Mouse (Mus musculus): ENCODE measurements around the gene Gm20388. TPM values are rescaled to one million over a fixed set of nuclear protein-coding genes. Genes with fewer than 3 reads are reported as not detected.

The Gm20388 gene
- polyA plus RNA-seq, 1 experiment from 2014 or later = 1.4 TPM

DNA sequence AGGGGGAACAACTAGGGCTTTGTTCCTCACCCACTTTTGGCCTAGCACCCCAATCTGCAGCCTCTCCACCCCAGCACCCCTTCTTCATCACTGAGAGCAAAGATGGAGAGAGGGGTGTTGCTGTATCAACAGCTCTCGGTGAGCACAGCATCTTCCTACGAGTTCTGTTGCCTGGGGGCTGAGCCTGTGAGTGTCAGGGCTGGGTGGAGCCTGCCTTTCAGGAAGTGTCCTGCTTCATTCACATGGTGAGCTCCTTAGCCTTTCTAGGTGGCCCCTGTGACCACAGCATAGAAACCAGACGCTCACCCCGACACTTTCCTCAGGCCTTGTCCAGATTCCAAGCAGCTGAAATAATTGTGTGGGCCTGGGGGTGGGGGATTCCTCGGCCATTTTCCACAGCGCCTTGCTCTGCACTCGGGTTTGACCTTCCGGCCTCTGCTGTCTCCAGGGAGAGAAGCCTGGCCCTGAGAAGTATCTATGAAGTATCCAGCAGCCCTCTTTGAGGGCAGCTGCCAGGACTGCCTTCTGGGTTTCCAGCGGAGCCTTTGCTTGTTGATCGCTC is 2244.5 kb downstream of the Gm20388 start:
- Histone ChIP-seq H3K36me3 (ENCODE audit: control insufficient read depth, insufficient read depth) (no peaks in the 10 kb centered on the region), H3K9ac (ENCODE audit: low read depth, low read length) (no peak overlapping the region), H3K27ac (ENCODE audit: low read length) (no peak overlapping the region), H3K4me2 (ENCODE audit: low read depth, low read length) (no peak overlapping the region), H3K9me3 (replicated peaks; ENCODE audit: control insufficient read depth, low read length) (no peaks in the 10 kb centered on the region), H3K4me1 (ENCODE audit: control insufficient read depth, low read depth, low read length) (no peaks in the 10 kb centered on the region), H3K27me3 (ENCODE audit: control insufficient read depth, insufficient read depth, low read depth, low read length) (no peaks in the 10 kb centered on the region), H3K4me3 (ENCODE audit: low read depth, low read length) (no peak overlapping the region)
- no peak for ATAC-seq (ENCODE audit: low read depth)
- 49% methylated on average over 10 of the region's 10 CpGs for WGBS (ENCODE audit: insufficient replicate concordance)

DNA sequence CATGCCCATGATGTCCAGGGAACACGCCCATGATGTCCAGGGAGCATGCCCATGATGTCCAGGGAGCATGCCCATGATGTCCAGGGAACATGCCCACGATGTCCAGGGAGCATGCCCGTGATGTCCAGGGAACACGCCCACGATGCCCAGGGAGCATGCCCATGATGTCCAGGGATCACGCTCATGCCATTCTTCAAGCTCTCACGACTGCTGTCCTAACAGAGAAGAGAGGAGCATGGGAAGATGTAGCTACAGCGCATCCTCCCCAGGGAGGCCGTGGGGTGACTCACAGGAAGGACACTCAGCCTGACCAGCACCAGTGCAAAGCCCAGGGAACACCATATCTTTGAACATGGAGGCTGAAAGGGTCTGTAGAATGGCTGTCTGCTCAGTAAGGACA is 2245.3 kb downstream of the Gm20388 start:
- Histone ChIP-seq H3K4me1 (ENCODE audit: control insufficient read depth, low read depth, low read length) (no peaks in the 10 kb centered on the region), H3K27me3 (ENCODE audit: control insufficient read depth, insufficient read depth, low read depth, low read length) (no peaks in the 10 kb centered on the region), H3K4me2 (ENCODE audit: low read depth, low read length) (no peak overlapping the region), H3K9me3 (replicated peaks; ENCODE audit: control insufficient read depth, low read length) (no peaks in the 10 kb centered on the region), H3K9ac (ENCODE audit: low read depth, low read length) (no peak overlapping the region), H3K4me3 (ENCODE audit: low read depth, low read length) (no peak overlapping the region), H3K36me3 (ENCODE audit: control insufficient read depth, insufficient read depth) (no peaks in the 10 kb centered on the region), H3K27ac (ENCODE audit: low read length) (no peak overlapping the region)
- 66% methylated on average over 9 of the region's 9 CpGs for WGBS (ENCODE audit: insufficient replicate concordance)
- ATAC-seq (ENCODE audit: low read depth) = no peak

- WGBS (ENCODE audit: insufficient replicate concordance) = 76% methylated on average over 12 of the region's 12 CpGs
- no peak overlapping the region for H3K4me3 ChIP-seq (ENCODE audit: low read depth, low read length)
- H3K4me2 ChIP-seq (ENCODE audit: low read depth, low read length) = no peak overlapping the region
- H3K27ac ChIP-seq (ENCODE audit: low read length) = no peak overlapping the region
- H3K36me3 ChIP-seq (ENCODE audit: control insufficient read depth, insufficient read depth) = no peaks in the 10 kb centered on the region
- no peaks in the 10 kb centered on the region for H3K9me3 ChIP-seq (replicated peaks; ENCODE audit: control insufficient read depth, low read length)
- H3K4me1 ChIP-seq (ENCODE audit: control insufficient read depth, low read depth, low read length) = no peaks in the 10 kb centered on the region
- no peak for ATAC-seq (ENCODE audit: low read depth)
- no peaks in the 10 kb centered on the region for H3K27me3 ChIP-seq (ENCODE audit: control insufficient read depth, insufficient read depth, low read depth, low read length)
- H3K9ac ChIP-seq (ENCODE audit: low read depth, low read length) = no peak overlapping the region
These were observed 2247.0 kb downstream of the Gm20388 start for GRCm38 (mm10) chr8:122157689-122158088.

DNA sequence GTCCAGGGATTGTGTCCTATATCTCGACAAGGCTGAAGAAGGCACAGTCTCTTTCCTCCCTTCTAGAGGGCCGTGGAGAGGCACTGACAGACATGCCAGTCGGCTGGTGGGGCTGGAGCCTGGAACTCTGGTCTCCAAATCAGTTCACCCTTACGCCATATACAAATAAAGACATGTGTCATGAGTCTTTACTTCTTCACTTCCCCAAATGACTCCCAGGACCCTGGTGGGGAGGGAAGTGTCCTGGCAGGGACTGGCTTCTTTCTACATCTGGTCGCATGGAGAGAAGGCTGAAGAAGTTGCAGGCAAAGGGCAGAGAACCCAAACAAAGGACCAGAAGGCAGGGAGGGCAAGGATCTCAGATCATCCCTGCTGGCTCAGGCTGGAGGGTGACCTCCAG is 2249.5 kb downstream of the Gm20388 start:
- Histone ChIP-seq H3K27ac (ENCODE audit: low read length) (no peak overlapping the region), H3K4me3 (ENCODE audit: low read depth, low read length) (no peak overlapping the region), H3K9me3 (replicated peaks; ENCODE audit: control insufficient read depth, low read length) (no peaks in the 10 kb centered on the region), H3K27me3 (ENCODE audit: control insufficient read depth, insufficient read depth, low read depth, low read length) (no peaks in the 10 kb centered on the region), H3K4me2 (ENCODE audit: low read depth, low read length) (no peak overlapping the region), H3K9ac (ENCODE audit: low read depth, low read length) (no peak overlapping the region), H3K4me1 (ENCODE audit: control insufficient read depth, low read depth, low read length) (no peaks in the 10 kb centered on the region), H3K36me3 (ENCODE audit: control insufficient read depth, insufficient read depth) (no peaks in the 10 kb centered on the region)
- WGBS (ENCODE audit: insufficient replicate concordance) = 32% methylated on average over 5 of the region's 5 CpGs
- no peak for ATAC-seq (ENCODE audit: low read depth)

- Histone ChIP-seq H3K4me2 (ENCODE audit: low read depth, low read length) (no peak overlapping the region), H3K9me3 (replicated peaks; ENCODE audit: control insufficient read depth, low read length) (no peaks in the 10 kb centered on the region), H3K4me1 (ENCODE audit: control insufficient read depth, low read depth, low read length) (no peaks in the 10 kb centered on the region), H3K9ac (ENCODE audit: low read depth, low read length) (no peak overlapping the region), H3K27me3 (ENCODE audit: control insufficient read depth, insufficient read depth, low read depth, low read length) (no peaks in the 10 kb centered on the region), H3K4me3 (ENCODE audit: low read depth, low read length) (no peak overlapping the region), H3K27ac (ENCODE audit: low read length) (no peak overlapping the region), H3K36me3 (ENCODE audit: control insufficient read depth, insufficient read depth) (no peaks in the 10 kb centered on the region)
- ATAC-seq (ENCODE audit: low read depth) = no peak
- 33% methylated on average over 8 of the region's 8 CpGs for WGBS (ENCODE audit: insufficient replicate concordance)
These were observed 2252.4 kb downstream of the Gm20388 start for GRCm38 (mm10) chr8:122162992-122163391.

DNA sequence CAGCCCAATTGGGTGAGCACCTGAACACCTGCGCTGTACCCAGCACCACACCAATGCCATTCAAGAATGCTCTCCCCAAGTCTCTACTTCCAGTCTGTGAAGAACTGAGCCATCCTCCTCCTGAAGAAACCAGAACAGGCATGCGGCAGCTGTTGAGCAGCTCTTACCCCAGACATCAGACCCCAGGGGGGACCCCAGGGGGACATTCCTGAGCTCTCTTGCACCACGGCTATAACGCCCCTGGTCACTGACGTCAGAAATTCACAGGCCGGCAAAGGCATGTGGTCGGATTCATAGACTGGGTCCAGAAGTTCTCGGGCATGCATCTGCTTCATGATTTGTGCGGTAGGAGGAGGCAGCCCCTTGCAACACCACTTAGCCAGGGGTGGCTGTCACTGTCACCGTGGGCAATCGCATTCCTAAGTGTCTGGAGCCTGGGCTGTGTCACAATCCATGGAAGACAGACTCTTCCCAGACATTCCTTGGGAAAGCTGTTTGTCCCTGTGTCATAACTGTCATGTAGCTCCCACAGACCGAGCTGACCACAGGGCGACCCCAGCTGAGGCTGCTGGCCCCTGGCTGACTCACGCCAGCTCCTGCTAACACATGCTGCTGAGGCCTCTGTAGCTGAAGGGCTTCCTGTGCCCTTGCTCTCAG is 2256.7 kb downstream of the Gm20388 start:
- H3K9me3 ChIP-seq (replicated peaks; ENCODE audit: control insufficient read depth, low read length) = no peaks in the 10 kb centered on the region
- H3K4me1 ChIP-seq (ENCODE audit: control insufficient read depth, low read depth, low read length) = no peaks in the 10 kb centered on the region
- no peak overlapping the region for H3K4me3 ChIP-seq (ENCODE audit: low read depth, low read length)
- H3K27me3 ChIP-seq (ENCODE audit: control insufficient read depth, insufficient read depth, low read depth, low read length) = no peaks in the 10 kb centered on the region
- H3K4me2 ChIP-seq (ENCODE audit: low read depth, low read length) = no peak overlapping the region
- no peak overlapping the region for H3K27ac ChIP-seq (ENCODE audit: low read length)
- no peak overlapping the region for H3K9ac ChIP-seq (ENCODE audit: low read depth, low read length)
- ATAC-seq (ENCODE audit: low read depth) = no peak
- WGBS (ENCODE audit: insufficient replicate concordance) = 60% methylated on average over 14 of the region's 14 CpGs
- H3K36me3 ChIP-seq (ENCODE audit: control insufficient read depth, insufficient read depth) = no peaks in the 10 kb centered on the region

GRCm38 (mm10) chr8:122169446-122169845 is 2258.8 kb downstream of the Gm20388 start:
- no peak for ATAC-seq (ENCODE audit: low read depth)
- Histone ChIP-seq H3K9ac (ENCODE audit: low read depth, low read length) (no peak overlapping the region), H3K27me3 (ENCODE audit: control insufficient read depth, insufficient read depth, low read depth, low read length) (no peaks in the 10 kb centered on the region), H3K27ac (ENCODE audit: low read length) (no peak overlapping the region), H3K4me2 (ENCODE audit: low read depth, low read length) (no peak overlapping the region), H3K9me3 (replicated peaks; ENCODE audit: control insufficient read depth, low read length) (no peaks in the 10 kb centered on the region), H3K4me1 (ENCODE audit: control insufficient read depth, low read depth, low read length) (no peaks in the 10 kb centered on the region), H3K4me3 (ENCODE audit: low read depth, low read length) (no peak overlapping the region), H3K36me3 (ENCODE audit: control insufficient read depth, insufficient read depth) (no peaks in the 10 kb centered on the region)
- WGBS (ENCODE audit: insufficient replicate concordance) = 74% methylated on average over 2 of the region's 2 CpGs

DNA sequence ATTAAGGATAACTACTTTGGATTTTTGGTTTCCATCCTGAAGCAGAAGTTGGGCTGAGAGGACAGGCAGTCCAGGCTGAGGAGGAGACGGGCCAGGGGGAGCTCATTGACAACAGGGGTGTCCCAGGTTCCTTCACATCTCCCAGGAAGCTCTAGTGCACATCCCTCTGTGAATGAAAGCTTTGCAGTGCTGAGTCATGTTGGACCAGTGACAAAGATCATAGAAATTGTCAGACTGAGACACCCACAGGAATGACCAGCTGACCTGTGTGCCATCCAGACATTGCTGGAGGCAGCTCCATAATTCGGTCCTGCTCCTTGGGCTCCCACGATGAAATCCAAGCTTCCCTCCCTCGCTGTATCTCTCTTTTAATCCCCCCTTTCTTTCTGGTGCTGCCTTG is 2261.2 kb downstream of the Gm20388 start:
- no peak overlapping the region for H3K4me2 ChIP-seq (ENCODE audit: low read depth, low read length)
- WGBS (ENCODE audit: insufficient replicate concordance) = 69% methylated on average over 4 of the region's 4 CpGs
- no peak overlapping the region for H3K27ac ChIP-seq (ENCODE audit: low read length)
- no peaks in the 10 kb centered on the region for H3K9me3 ChIP-seq (replicated peaks; ENCODE audit: control insufficient read depth, low read length)
- H3K9ac ChIP-seq (ENCODE audit: low read depth, low read length) = no peak overlapping the region
- no peak overlapping the region for H3K4me3 ChIP-seq (ENCODE audit: low read depth, low read length)
- H3K4me1 ChIP-seq (ENCODE audit: control insufficient read depth, low read depth, low read length) = no peaks in the 10 kb centered on the region
- no peaks in the 10 kb centered on the region for H3K27me3 ChIP-seq (ENCODE audit: control insufficient read depth, insufficient read depth, low read depth, low read length)
- no peaks in the 10 kb centered on the region for H3K36me3 ChIP-seq (ENCODE audit: control insufficient read depth, insufficient read depth)
- no peak for ATAC-seq (ENCODE audit: low read depth)

DNA sequence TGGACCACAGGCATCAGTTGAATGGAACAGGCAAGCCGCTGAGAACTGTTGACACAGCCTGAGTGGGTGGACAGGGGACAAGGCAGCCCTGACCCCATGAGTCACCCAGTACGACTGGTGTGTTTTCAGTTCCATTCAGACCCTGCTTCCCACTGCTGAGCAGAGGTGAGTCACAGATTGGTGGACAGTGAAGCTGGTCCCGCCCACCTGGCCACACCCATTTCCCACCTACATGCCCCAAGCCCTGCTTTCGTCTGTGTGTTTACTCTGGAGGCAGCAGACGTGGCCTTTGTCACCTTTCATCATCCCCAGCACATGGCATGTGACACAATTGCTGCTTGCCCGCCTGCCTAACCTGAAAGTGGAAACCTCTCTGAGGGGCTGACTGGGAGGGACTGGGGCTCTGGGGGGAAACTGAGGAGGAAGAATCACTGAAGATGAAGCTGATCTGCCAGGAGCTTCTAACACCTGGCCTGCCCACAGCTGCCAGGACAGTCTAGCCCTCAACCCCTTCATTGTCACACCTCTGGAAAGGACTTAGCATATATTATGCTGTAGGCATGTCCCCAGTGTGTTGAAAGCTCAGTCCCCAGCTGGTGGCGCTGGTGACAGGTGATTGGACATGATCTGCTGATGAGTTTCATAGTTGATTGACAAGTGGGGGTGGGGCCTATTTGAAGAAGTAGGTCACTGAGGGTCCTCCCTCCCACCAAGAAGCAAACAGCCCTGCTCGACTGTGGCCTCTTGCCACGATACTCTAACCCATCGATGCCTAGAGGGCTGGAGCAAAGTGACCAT is 2263.7 kb downstream of the Gm20388 start:
- Histone ChIP-seq H3K9ac (ENCODE audit: low read depth, low read length) (no peak overlapping the region), H3K4me3 (ENCODE audit: low read depth, low read length) (no peak overlapping the region), H3K9me3 (replicated peaks; ENCODE audit: control insufficient read depth, low read length) (no peaks in the 10 kb centered on the region), H3K27me3 (ENCODE audit: control insufficient read depth, insufficient read depth, low read depth, low read length) (no peaks in the 10 kb centered on the region), H3K4me2 (ENCODE audit: low read depth, low read length) (no peak overlapping the region), H3K27ac (ENCODE audit: low read length) (peak overlapping the region; percentile 63), H3K36me3 (ENCODE audit: control insufficient read depth, insufficient read depth) (no peaks in the 10 kb centered on the region), H3K4me1 (ENCODE audit: control insufficient read depth, low read depth, low read length) (no peaks in the 10 kb centered on the region)
- WGBS (ENCODE audit: insufficient replicate concordance) = 22% methylated on average over 10 of the region's 10 CpGs
- peak; percentile 92 for ATAC-seq (ENCODE audit: low read depth)

Data from liver, embryonic 16.5 days (tissue).